Mouse (Mus musculus) heart, adult 2 months (tissue): ENCODE data around the gene Krtap4-9.
"Not testable (repeated sequence)": the region's sequence is repeated elsewhere in the genome, so short reads cannot be mapped to it uniquely, and the experiment has no call there.

ENCODE experiments used
- CTCF ChIP-seq: fragments of 200-600 bp; IDR thresholded peaks from 2 replicates; pipeline ENCODE4 v1.8.1; 2022; ENCODE audit warnings: antibody characterized with exemption, mild to moderate bottlenecking, moderate library complexity
- EP300 ChIP-seq: fragments of 200-500 bp; IDR thresholded peaks from 2 replicates; pipeline ENCODE4 v1.6.1; 2011; ENCODE audit warnings: low read depth, low read length, control low read depth; ENCODE audit not compliant: insufficient read depth
- POLR2A ChIP-seq: fragments of 200-500 bp; IDR thresholded peaks from 2 replicates; pipeline ENCODE4 v1.6.1; 2011; ENCODE audit warnings: mild to moderate bottlenecking, low read depth, low read length, control low read depth; ENCODE audit not compliant: insufficient read depth

DNA sequence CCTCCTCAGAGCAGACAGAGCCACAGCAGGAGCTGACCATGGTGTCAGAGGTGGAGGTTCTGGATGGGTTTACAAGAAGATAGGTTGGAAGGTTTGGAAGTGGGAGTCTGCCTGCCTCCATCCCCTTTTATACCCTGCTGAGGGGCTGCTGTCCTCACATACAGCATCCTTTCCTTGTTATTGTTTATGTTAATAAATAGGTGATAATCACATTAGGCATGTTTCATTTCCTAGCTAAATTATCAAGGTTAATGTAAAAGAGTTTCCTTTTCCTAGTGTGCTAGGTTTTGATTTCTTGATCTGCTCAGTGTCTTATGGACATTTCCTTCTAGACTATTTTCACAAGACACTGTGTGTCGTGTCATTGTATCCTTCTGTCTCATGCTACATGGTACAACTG, 13.8 kb downstream of the Krtap4-9 start, which contains the start of gene Gm11569:
- TF ChIP-seq CTCF, POLR2A, EP300: not testable (repeated sequence)
